Comparison of ENCODE assay signal across 10 mouse cellular contexts in the genomic region with DNA sequence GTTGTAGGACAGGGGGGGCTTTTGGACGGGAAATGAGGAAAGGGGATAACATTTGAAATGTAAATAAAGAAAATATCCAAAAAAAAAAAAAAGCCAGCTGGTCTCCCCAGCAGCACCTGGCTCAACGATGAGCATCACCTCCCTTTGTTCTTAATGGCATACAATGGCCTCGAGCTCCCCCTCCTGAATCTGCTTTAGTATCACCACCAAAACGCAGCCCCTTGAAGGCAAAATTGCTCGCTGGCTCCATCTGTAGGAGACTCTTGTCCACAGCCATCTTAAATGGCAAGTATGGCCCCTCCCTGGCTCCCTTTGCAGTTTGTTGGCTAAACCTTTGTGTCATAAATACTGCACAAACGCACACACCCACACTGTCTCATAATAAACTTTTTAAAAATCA. TPM values are rescaled to one million over a fixed set of nuclear protein-coding genes. Genes with fewer than 3 reads are reported as not detected.
DNase-seq lines count a peak whose midpoint lies in the region; ATAC-seq and TF ChIP-seq lines count a peak whose summit lies in the region.
"Had no signal": no experiment of that assay in that cellular context is flagged by ENCODE, and none has a peak within 500 bp of the region (broad histone marks: within the 10 kb centered on the region; RNA-seq: fewer than 3 reads in every experiment).

No protein-coding gene starts in this region.

- H3K4me3 ChIP-seq in lung, adult 2 months (replicated peaks; ENCODE audit: extremely low read depth, low read depth, low read length), result no peak overlapping the region
- H3K4me3 ChIP-seq in stomach, postnatal 0 days (ENCODE audit: low read depth, low read length), result no peak overlapping the region
- H3K4me3 ChIP-seq: megakaryocyte, embryonic 14.5 days had no signal

- TF ChIP-seq CTCF in lung, adult 2 months (IDR thresholded peaks at IDR 0.05; ENCODE audit: insufficient read depth, low read length), result peak; percentile 34; the same call in 1 of the 2 replicates
- peak; percentile 57 for TF ChIP-seq CTCF in stomach, postnatal 0 days (IDR thresholded peaks at IDR 0.05; ENCODE audit: low read depth)

- 10% methylated on average over 6 of the region's 6 CpGs for WGBS in lung, adult 2 months
- 15% methylated on average over 6 of the region's 6 CpGs for WGBS in stomach, postnatal 0 days

- no peak for TF ChIP-seq EP300 in stomach, postnatal 0 days (optimal IDR thresholded peaks at IDR 0.05)

- H3K27ac ChIP-seq in stomach, postnatal 0 days (replicated peaks), result no peak overlapping the region

- no peak overlapping the region for H3K9ac ChIP-seq in stomach, postnatal 0 days (ENCODE audit: low read length)

- no peaks in the 10 kb centered on the region for H3K4me1 ChIP-seq in lung, adult 2 months (ENCODE audit: control insufficient read depth, insufficient read depth, low read length)
- no peaks in the 10 kb centered on the region for H3K4me1 ChIP-seq in stomach, postnatal 0 days (replicated peaks; ENCODE audit: control insufficient read depth, insufficient read depth)

- H3K36me3 ChIP-seq in stomach, postnatal 0 days (ENCODE audit: control insufficient read depth, insufficient read depth, low read length), result no peaks in the 10 kb centered on the region

- H3K9me3 ChIP-seq in stomach, postnatal 0 days (ENCODE audit: control insufficient read depth, low read length), result no peaks in the 10 kb centered on the region
- H3K9me3 ChIP-seq: megakaryocyte, embryonic 14.5 days had no signal

- no peak for TF ChIP-seq POLR2A in lung, adult 2 months (IDR thresholded peaks at IDR 0.05; ENCODE audit: borderline replicate concordance, extremely low read depth, low read depth, low read length)

- H3K4me2 ChIP-seq in stomach, postnatal 0 days (replicated peaks; ENCODE audit: low read depth), result no peak overlapping the region

- DNase-seq in adrenal gland, postnatal 25 days, result peak; percentile 3
- DNase-seq in adrenal gland, postnatal 4 days (ENCODE audit: low spot score in 2 of 2), result no peak
- no peak for DNase-seq in lung, adult 2 months
- no peak for DNase-seq in lung, adult 18-20 months
- DNase-seq in frontal cortex, postnatal 36 days (ENCODE audit: low spot score in 2 of 2), result peak; percentile 3 to 16
- peak; percentile 24 for DNase-seq in lung, postnatal 25 days (ENCODE audit: low spot score)
- DNase-seq in stomach, postnatal 0 days (ENCODE audit: low spot score), result no peak
- no peak for DNase-seq in cerebellum, adult 9-10 months

- H3K27me3 ChIP-seq in stomach, postnatal 0 days (ENCODE audit: control insufficient read depth, insufficient read depth, low read length), result no peaks in the 10 kb centered on the region
- H3K27me3 ChIP-seq: megakaryocyte, embryonic 14.5 days had no signal

- ATAC-seq in stomach, postnatal 0 days (ENCODE audit: low FRiP score, low TSS enrichment), result no peak

RNA-seq across cellular contexts. Expression of a gene that starts 17.2 kb away (rescaled TPM):
- total RNA-seq in adrenal gland, postnatal 25 days (2021), result 1.3 and 1.6 TPM in 2 replicates
- total RNA-seq in adrenal gland, postnatal 4 days (2021), result 1 to 10 TPM; 2.0 to 3.1 TPM
- polyA plus RNA-seq in lung, adult 2 months (2012; rRNA removed), result 9.2 and 14.4 TPM in 2 replicates
- polyA plus RNA-seq in stomach, postnatal 0 days (2015; fragmentation: Nextera tagmentation; extraction: Ambion mirVana), result 2.6 and 2.9 TPM in 2 replicates
- polyA plus RNA-seq: C2C12 had no signal

RNA-seq across cellular contexts. Expression of a gene that starts 46.1 kb away (rescaled TPM):
- 0.30 TPM in 1 of 2 replicates, not detected in the other for total RNA-seq in adrenal gland, postnatal 25 days (2021)
- total RNA-seq in adrenal gland, postnatal 4 days (2021), result under 1 TPM; 0.31 to 0.93 TPM
- 2.1 and 2.2 TPM in 2 replicates for polyA plus RNA-seq in lung, adult 2 months (2012; rRNA removed)
- 0.05 and 0.38 TPM in 2 replicates for polyA plus RNA-seq in stomach, postnatal 0 days (2015; fragmentation: Nextera tagmentation; extraction: Ambion mirVana)
- polyA plus RNA-seq: C2C12 had no signal

Comparison
In these comparisons a context has a peak if more than half of its experiments do, and no peak if none do; other contexts are left out.
1. DNase-seq: peak in adrenal gland, postnatal 25 days (single experiment), frontal cortex, postnatal 36 days (2 of 2) and lung, postnatal 25 days (single experiment); none in adrenal gland, postnatal 4 days (0 of 2), lung, adult 2 months (single experiment), lung, adult 18-20 months (0 of 2), stomach, postnatal 0 days (single experiment) and cerebellum, adult 9-10 months (single experiment).